10 mouse cellular contexts compared by ENCODE assay signal in the genomic region with DNA sequence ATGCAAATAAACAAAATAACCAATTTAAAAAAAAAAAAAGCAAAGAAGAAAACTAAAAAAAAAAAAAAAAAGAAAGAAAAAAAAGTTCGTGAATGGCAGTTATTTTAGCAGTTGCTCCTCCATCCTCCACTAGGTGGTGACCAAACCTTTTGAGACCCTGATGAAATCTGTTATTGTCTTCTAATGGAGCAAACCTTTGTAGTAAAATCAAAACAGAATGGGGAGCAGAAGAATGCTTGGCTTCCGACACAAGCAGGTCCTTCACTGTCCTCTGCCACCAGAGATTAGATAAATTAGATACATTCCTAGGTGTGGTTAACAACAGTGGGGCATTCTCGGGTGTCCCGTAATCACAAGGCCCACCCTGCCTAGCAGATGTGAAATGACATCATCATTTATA. TPM values are rescaled to one million over a fixed set of nuclear protein-coding genes. Genes with fewer than 3 reads are reported as not detected.
DNase-seq lines count a peak whose midpoint lies in the region; ATAC-seq lines count a peak whose summit lies in the region.
"Had no signal": no experiment of that assay in that cellular context is flagged by ENCODE, and none has a peak within 500 bp of the region (broad histone marks: within the 10 kb centered on the region; RNA-seq: fewer than 3 reads in every experiment).

No protein-coding gene starts in this region.

- H3K4me1 ChIP-seq in liver, embryonic 11.5 days (replicated peaks; ENCODE audit: control insufficient read depth, insufficient read depth, low read length) = no peaks in the 10 kb centered on the region
- H3K4me1 ChIP-seq in intestine, embryonic 14.5 days (replicated peaks; ENCODE audit: control insufficient read depth, insufficient read depth, low read length) = no peaks in the 10 kb centered on the region; the same call in 1 of the 2 replicates
- peaks cover 10% of the 10 kb centered on the region; the same call in 1 of the 2 replicates for H3K4me1 ChIP-seq in midbrain, embryonic 16.5 days (ENCODE audit: control insufficient read depth, insufficient read depth, low read length)

- H3K9ac ChIP-seq in liver, embryonic 11.5 days (ENCODE audit: low read depth, low read length) = no peak overlapping the region
- no peak overlapping the region for H3K9ac ChIP-seq in intestine, embryonic 14.5 days (ENCODE audit: low read length)
- H3K9ac ChIP-seq in midbrain, embryonic 16.5 days (ENCODE audit: low read depth, low read length) = no peak overlapping the region
- H3K9ac ChIP-seq: liver, embryonic 14.5 days had no signal

- H3K9me3 ChIP-seq in liver, embryonic 11.5 days (ENCODE audit: control insufficient read depth, low read length) = no peaks in the 10 kb centered on the region
- H3K9me3 ChIP-seq in intestine, embryonic 14.5 days (ENCODE audit: control insufficient read depth, low read length) = no peaks in the 10 kb centered on the region
- H3K9me3 ChIP-seq in midbrain, embryonic 16.5 days (replicated peaks; ENCODE audit: control insufficient read depth, low read length, poor library complexity, severe bottlenecking) = no peaks in the 10 kb centered on the region

- 39% methylated on average over 4 of the region's 4 CpGs for WGBS in liver, embryonic 11.5 days
- 29% methylated on average over 4 of the region's 4 CpGs for whole genome bisulfite sequencing in intestine, embryonic 14.5 days
- 45% methylated on average over 4 of the region's 4 CpGs for WGBS in midbrain, embryonic 16.5 days

- no peaks in the 10 kb centered on the region for H3K36me3 ChIP-seq in liver, embryonic 11.5 days (ENCODE audit: control insufficient read depth, insufficient read depth, low read length)
- 0 out of 2 replicates have a peak, but pooled peaks cover 5% of the 10 kb centered on the region for H3K36me3 ChIP-seq in intestine, embryonic 14.5 days (ENCODE audit: control insufficient read depth, insufficient read depth, low read length)
- H3K36me3 ChIP-seq in midbrain, embryonic 16.5 days (ENCODE audit: control insufficient read depth, insufficient read depth, low read length) = no peaks in the 10 kb centered on the region

- H3K27me3 ChIP-seq in liver, embryonic 11.5 days (replicated peaks; ENCODE audit: control insufficient read depth, insufficient read depth, low read length) = no peaks in the 10 kb centered on the region
- H3K27me3 ChIP-seq in intestine, embryonic 14.5 days (replicated peaks; ENCODE audit: control insufficient read depth, insufficient read depth, low read length) = no peaks in the 10 kb centered on the region
- H3K27me3 ChIP-seq in midbrain, embryonic 16.5 days (ENCODE audit: control insufficient read depth, insufficient read depth, low read depth, low read length) = no peaks in the 10 kb centered on the region

- no peak overlapping the region for H3K4me3 ChIP-seq in liver, embryonic 11.5 days (ENCODE audit: low read depth, low read length)
- no peak overlapping the region for H3K4me3 ChIP-seq in intestine, embryonic 14.5 days (ENCODE audit: low read depth, low read length)
- H3K4me3 ChIP-seq in midbrain, embryonic 16.5 days (ENCODE audit: low read depth, low read length) = no peak overlapping the region

- peak; percentile 17 to 22 for DNase-seq in frontal cortex, postnatal 10 days (ENCODE audit: low spot score in 2 of 2)
- DNase-seq in liver, embryonic 11.5 days (ENCODE audit: low spot score) = peak; percentile 28
- DNase-seq in liver = no peak
- peak; percentile 64 for DNase-seq in intestine, embryonic 14.5 days (ENCODE audit: low spot score)

- no peak for ATAC-seq in frontal cortex, adult (ENCODE audit: low TSS enrichment)
- no peak for ATAC-seq in liver, embryonic 11.5 days (replicated peaks; ENCODE audit: low FRiP score)
- peak; percentile 59; the same call in 1 of the 2 replicates for ATAC-seq in intestine, embryonic 14.5 days (replicated peaks; ENCODE audit: low FRiP score, low TSS enrichment, low read depth)
- peak; percentile 21; the same call in 1 of the 2 replicates for ATAC-seq in midbrain, embryonic 16.5 days
- no peak for ATAC-seq in activated CD4-positive, CD25-positive, alpha-beta regulatory T cell, adult 4 months
- ATAC-seq in CD4-positive, CD25-positive, alpha-beta regulatory T cell, adult 4 months = no peak

- no peak overlapping the region for H3K4me2 ChIP-seq in liver, embryonic 11.5 days
- H3K4me2 ChIP-seq in intestine, embryonic 14.5 days (ENCODE audit: low read length) = no peak overlapping the region
- no peak overlapping the region for H3K4me2 ChIP-seq in midbrain, embryonic 16.5 days (ENCODE audit: low read length)

- H3K27ac ChIP-seq in liver, embryonic 11.5 days (ENCODE audit: low read depth, low read length) = no peak overlapping the region
- no peak overlapping the region for H3K27ac ChIP-seq in intestine, embryonic 14.5 days (ENCODE audit: low read depth)
- H3K27ac ChIP-seq in midbrain, embryonic 16.5 days (ENCODE audit: low read length) = no peak overlapping the region
- H3K27ac ChIP-seq: liver, embryonic 14.5 days had no signal

RNA-seq across cellular contexts. Expression of a gene that starts 4.1 kb away (rescaled TPM):
- polyA plus RNA-seq in liver, embryonic 11.5 days (2014; fragmentation: Nextera tagmentation; extraction: Ambion mirVana) = 0.08 TPM in 1 of 2 replicates, not detected in the other
- 0.73 and 0.86 TPM in 2 replicates for polyA plus RNA-seq in intestine, embryonic 14.5 days (2014; fragmentation: Nextera tagmentation; extraction: Ambion mirVana)
- polyA plus RNA-seq in midbrain, embryonic 16.5 days (2015; fragmentation: Nextera tagmentation; extraction: Ambion mirVana) = 0.19 and 0.20 TPM in 2 replicates
- not detected for polyA plus RNA-seq in activated CD4-positive, CD25-positive, alpha-beta regulatory T cell, adult 4 months (2017; shearing (Covaris generic))
- polyA plus RNA-seq in CD4-positive, CD25-positive, alpha-beta regulatory T cell, adult 4 months (2017; shearing (Covaris generic)) = not detected
- polyA plus RNA-seq: spleen, adult 2 months had no signal

RNA-seq across cellular contexts. Expression of a gene that starts 11.9 kb away (rescaled TPM):
- polyA plus RNA-seq in liver, embryonic 11.5 days (2014; fragmentation: Nextera tagmentation; extraction: Ambion mirVana) = 3.7 TPM in 2 replicates
- polyA plus RNA-seq in intestine, embryonic 14.5 days (2014; fragmentation: Nextera tagmentation; extraction: Ambion mirVana) = 6.4 and 9.2 TPM in 2 replicates
- 13.4 and 18.3 TPM in 2 replicates for polyA plus RNA-seq in midbrain, embryonic 16.5 days (2015; fragmentation: Nextera tagmentation; extraction: Ambion mirVana)
- under 1 TPM in 1 of 2 experiments, not detected in 1; 0.12 TPM for polyA plus RNA-seq in activated CD4-positive, CD25-positive, alpha-beta regulatory T cell, adult 4 months (2017; shearing (Covaris generic))
- polyA plus RNA-seq in CD4-positive, CD25-positive, alpha-beta regulatory T cell, adult 4 months (2017; shearing (Covaris generic)) = under 1 TPM in 1 of 2 experiments, not detected in 1; 0.07 TPM

RNA-seq across cellular contexts. Expression of a gene that starts 12.0 kb away (rescaled TPM):
- 2.0 and 3.0 TPM in 2 replicates for polyA plus RNA-seq in liver, embryonic 11.5 days (2014; fragmentation: Nextera tagmentation; extraction: Ambion mirVana)
- polyA plus RNA-seq in intestine, embryonic 14.5 days (2014; fragmentation: Nextera tagmentation; extraction: Ambion mirVana) = 4.9 and 5.1 TPM in 2 replicates
- polyA plus RNA-seq in midbrain, embryonic 16.5 days (2015; fragmentation: Nextera tagmentation; extraction: Ambion mirVana) = 3.6 and 3.7 TPM in 2 replicates
- polyA plus RNA-seq in activated CD4-positive, CD25-positive, alpha-beta regulatory T cell, adult 4 months (2017; shearing (Covaris generic)) = not detected
- not detected for polyA plus RNA-seq in CD4-positive, CD25-positive, alpha-beta regulatory T cell, adult 4 months (2017; shearing (Covaris generic))

RNA-seq across cellular contexts. Expression of a gene that starts 18.7 kb away (rescaled TPM):
- 0.08 TPM in 1 of 2 replicates, not detected in the other for polyA plus RNA-seq in liver, embryonic 11.5 days (2014; fragmentation: Nextera tagmentation; extraction: Ambion mirVana)
- 0.11 and 0.27 TPM in 2 replicates for polyA plus RNA-seq in intestine, embryonic 14.5 days (2014; fragmentation: Nextera tagmentation; extraction: Ambion mirVana)
- 0.25 and 0.36 TPM in 2 replicates for polyA plus RNA-seq in midbrain, embryonic 16.5 days (2015; fragmentation: Nextera tagmentation; extraction: Ambion mirVana)
- under 1 TPM in 1 of 2 experiments, not detected in 1; 0.21 TPM for polyA plus RNA-seq in activated CD4-positive, CD25-positive, alpha-beta regulatory T cell, adult 4 months (2017; shearing (Covaris generic))
- polyA plus RNA-seq in CD4-positive, CD25-positive, alpha-beta regulatory T cell, adult 4 months (2017; shearing (Covaris generic)) = not detected
- polyA plus RNA-seq: spleen, adult 2 months had no signal

Comparison
In these comparisons a context has a peak if more than half of its experiments do, and no peak if none do; other contexts are left out.
1. ATAC-seq: peak in intestine, embryonic 14.5 days (single experiment) and midbrain, embryonic 16.5 days (single experiment); none in frontal cortex, adult (single experiment), liver, embryonic 11.5 days (single experiment), activated CD4-positive, CD25-positive, alpha-beta regulatory T cell, adult 4 months (single experiment) and CD4-positive, CD25-positive, alpha-beta regulatory T cell, adult 4 months (single experiment).